Mouse (Mus musculus) midbrain, postnatal 0 days (tissue): Measurements from ENCODE around the gene Secisbp2. TPM values are rescaled to one million over a fixed set of nuclear protein-coding genes. Genes with fewer than 3 reads are reported as not detected.

Experiments
- ATAC-seq: fragments of 200-750 bp; cut with Nextera tagmentation; 2 replicates; pipeline ENCODE4 v1.8.0; 2017; ENCODE audit warnings: moderate number of reproducible peaks, mild to moderate bottlenecking, moderate TSS enrichment, moderate library complexity; ENCODE audit not compliant: low FRiP score
- DNase-seq: peaks from one replicate; pipeline ENCODE4 v3.0.0-alpha.2; 2015; ENCODE audit warnings: low spot score
- H3K27ac ChIP-seq: fragments of 300-500 bp; sonication (generic); 2 replicates; pipeline ENCODE4 v1.5.1; 2014; ENCODE audit warnings: low read depth, mild to moderate bottlenecking, low read length, mixed read lengths
- H3K27me3 ChIP-seq: fragments of 300-500 bp; sonication (generic); 2 replicates; pipeline ENCODE4 v1.6.1; 2014; ENCODE audit warnings: low read length, control low read depth, mixed read lengths; ENCODE audit not compliant: insufficient read depth
- H3K36me3 ChIP-seq: fragments of 300-500 bp; sonication (generic); 2 replicates; pipeline ENCODE4 v1.6.1; 2014; ENCODE audit warnings: low read length, control low read depth, mixed read lengths; ENCODE audit not compliant: insufficient read depth
- H3K4me1 ChIP-seq: fragments of 300-500 bp; sonication (generic); 2 replicates; pipeline ENCODE4 v1.6.1; 2014; ENCODE audit warnings: mild to moderate bottlenecking, control low read depth, antibody characterized with exemption, low read length, mixed read lengths; ENCODE audit not compliant: insufficient read depth
- H3K4me2 ChIP-seq: fragments of 300-500 bp; sonication (generic); 2 replicates; pipeline ENCODE4 v1.6.1; 2014; ENCODE audit warnings: low read depth, mild to moderate bottlenecking, low read length, mixed read lengths; ENCODE audit not compliant: poor library complexity, severe bottlenecking
- H3K4me3 ChIP-seq: fragments of 300-500 bp; sonication (generic); 2 replicates; pipeline ENCODE4 v1.5.1; 2014; ENCODE audit warnings: low read depth, mild to moderate bottlenecking, low read length, moderate library complexity
- H3K9ac ChIP-seq: fragments of 300-500 bp; sonication (generic); replicated peaks from 2 replicates; pipeline ENCODE4 v1.6.1; 2014; ENCODE audit warnings: mild to moderate bottlenecking, low read length, moderate library complexity, mixed read lengths; ENCODE audit not compliant: poor library complexity, severe bottlenecking
- H3K9me3 ChIP-seq: fragments of 300-500 bp; sonication (generic); 2 replicates; pipeline ENCODE4 v1.6.1; 2016; ENCODE audit warnings: low read length, control low read depth
- CTCF ChIP-seq: IDR thresholded peaks from 2 replicates; pipeline ENCODE4 v1.5.1; 2016; ENCODE audit warnings: antibody characterized with exemption, mild to moderate bottlenecking
- WGBS: fragments of 180-500 bp; shearing (Covaris S2); extraction: QIAGEN DNeasy Blood & Tissue Kit; methylation state at CpG from one replicate; pipeline ENCODE4 v1.1.7; 2014; 5-methylcytosine and 5-hydroxymethylcytosine counted together
- polyA plus RNA-seq: library from polyadenylated mRNA; unstranded; fragments of >200 nt; fragmentation: Nextera tagmentation; extraction: Ambion mirVana; gene quantifications from 2 replicates; pipeline ENCODE4 v1.2.1, GENCODE M21; 2015
- total RNA-seq: library from RNA; depleted of rRNA; stranded (reverse); fragments of >200 nt; gene quantifications from 2 replicates; pipeline ENCODE4 v1.2.3, GENCODE M21; 2014; rRNA removed

The Secisbp2 gene
- total and polyA plus RNA-seq, 2 experiments from 2014 or later = 15.2 to 19.4 TPM

- Histone ChIP-seq H3K36me3 (no peaks in the 10 kb centered on the region), H3K27me3 (no peaks in the 10 kb centered on the region), H3K9ac (no peak overlapping the region), H3K27ac (no peak overlapping the region), H3K9me3 (no peaks in the 10 kb centered on the region), H3K4me2 (no peak overlapping the region), H3K4me3 (no peak overlapping the region), H3K4me1 (no peaks in the 10 kb centered on the region)
- ATAC-seq = no peak
- DNase-seq = no peak
- no peak for TF ChIP-seq CTCF
- 76% methylated on average over 8 of the region's 8 CpGs for whole genome bisulfite sequencing
Measured at GRCm38 (mm10) chr13:51725926-51726574, 74.6 kb downstream of the Secisbp2 start.

GRCm38 (mm10) chr13:51727364-51727763 lies 75.9 kb downstream of the Secisbp2 start:
- ATAC-seq (no peak), DNase-seq (no peak)
- Histone ChIP-seq H3K9me3 (no peaks in the 10 kb centered on the region), H3K27me3 (no peaks in the 10 kb centered on the region), H3K4me3 (no peak overlapping the region), H3K9ac (no peak overlapping the region), H3K36me3 (no peaks in the 10 kb centered on the region), H3K4me2 (no peak overlapping the region), H3K4me1 (0 out of 2 replicates have a peak, but pooled peaks cover 3% of the 10 kb centered on the region), H3K27ac (no peak overlapping the region)
- TF ChIP-seq CTCF = no peak
- 84% methylated on average over 6 of the region's 7 CpGs for WGBS

GRCm38 (mm10) chr13:51729887-51730361 lies 78.4 kb downstream of the Secisbp2 start:
- no peak overlapping the region for H3K9ac ChIP-seq
- TF ChIP-seq CTCF = peak; percentile 58
- H3K36me3 ChIP-seq = no peaks in the 10 kb centered on the region
- H3K9me3 ChIP-seq = no peaks in the 10 kb centered on the region
- 0 out of 2 replicates have a peak, but pooled peaks cover 3% of the 10 kb centered on the region for H3K4me1 ChIP-seq
- DNase-seq (peak; percentile 64), ATAC-seq (no peak)
- no peaks in the 10 kb centered on the region for H3K27me3 ChIP-seq
- H3K4me2 ChIP-seq = no peak overlapping the region
- H3K4me3 ChIP-seq = no peak overlapping the region
- WGBS = 15% methylated on average over 4 of the region's 4 CpGs
- H3K27ac ChIP-seq = no peak overlapping the region; the same call in 1 of the 2 replicates

GRCm38 (mm10) chr13:51731474-51731873 lies 80.0 kb downstream of the Secisbp2 start:
- no peak overlapping the region for H3K9ac ChIP-seq
- no peak overlapping the region for H3K4me2 ChIP-seq
- peak; percentile 39 for DNase-seq
- no peak for TF ChIP-seq CTCF
- H3K9me3 ChIP-seq = no peaks in the 10 kb centered on the region
- no peaks in the 10 kb centered on the region for H3K36me3 ChIP-seq
- WGBS = 91% methylated on average over 7 of the region's 7 CpGs
- ATAC-seq = no peak
- no peaks in the 10 kb centered on the region for H3K27me3 ChIP-seq
- H3K27ac ChIP-seq = no peak overlapping the region
- no peak overlapping the region for H3K4me3 ChIP-seq
- 0 out of 2 replicates have a peak, but pooled peaks cover 3% of the 10 kb centered on the region for H3K4me1 ChIP-seq

GRCm38 (mm10) chr13:51732097-51732664 lies 80.7 kb downstream of the Secisbp2 start:
- Histone ChIP-seq H3K4me2 (no peak overlapping the region), H3K36me3 (no peaks in the 10 kb centered on the region), H3K27me3 (no peaks in the 10 kb centered on the region), H3K27ac (no peak overlapping the region), H3K9ac (no peak overlapping the region), H3K9me3 (no peaks in the 10 kb centered on the region), H3K4me3 (no peak overlapping the region), H3K4me1 (0 out of 2 replicates have a peak, but pooled peaks cover 3% of the 10 kb centered on the region)
- no peak for DNase-seq
- no peak for TF ChIP-seq CTCF
- ATAC-seq = peak; percentile 24; the same call in 1 of the 2 replicates
- WGBS = 55% methylated on average over 14 of the region's 14 CpGs

Other genes with a start within 250 kb of the Secisbp2 start
- gene S1pr3, start 243.1 kb upstream of the Secisbp2 start, total RNA-seq = 9.5 and 9.6 TPM in 2 replicates
- 7.0 and 7.3 TPM in 2 replicates for gene S1pr3, start 243.1 kb upstream of the Secisbp2 start, polyA plus RNA-seq
- gene Shc3, start 82.3 kb upstream of the Secisbp2 start, total RNA-seq = 110 and 119 TPM in 2 replicates
- gene Shc3, start 82.3 kb upstream of the Secisbp2 start, polyA plus RNA-seq = 9.1 and 10.4 TPM in 2 replicates
- gene Cks2, start 6.5 kb upstream of the Secisbp2 start, total RNA-seq = 16.3 and 23.0 TPM in 2 replicates
- 19.0 and 20.0 TPM in 2 replicates for gene Cks2, start 6.5 kb upstream of the Secisbp2 start, polyA plus RNA-seq
- gene Sema4d, start 142.1 kb downstream of the Secisbp2 start, total RNA-seq = 19.3 and 19.8 TPM in 2 replicates
- gene Sema4d, start 142.1 kb downstream of the Secisbp2 start, polyA plus RNA-seq = 13.6 and 13.7 TPM in 2 replicates
- gene Gadd45g, start 195.0 kb downstream of the Secisbp2 start, total RNA-seq = 7.3 and 10.3 TPM in 2 replicates
- 20.4 and 23.3 TPM in 2 replicates for gene Gadd45g, start 195.0 kb downstream of the Secisbp2 start, polyA plus RNA-seq